Mouse (Mus musculus) adrenal gland, postnatal 25 days (tissue): ENCODE data around the gene Fh1. TPM values are rescaled to one million over a fixed set of nuclear protein-coding genes. Genes with fewer than 3 reads are reported as not detected.

Experiments
- DNase-seq: peaks from one replicate; pipeline ENCODE4 v3.0.0; 2021; ENCODE audit warnings: mixed read lengths
- total RNA-seq: library from RNA; stranded (reverse); gene quantifications from 2 replicates; pipeline ENCODE4 v1.2.3, GENCODE M21; 2021

Gene Fh1
- total RNA-seq, 1 experiment from 2014 or later, result 184 TPM

DNA sequence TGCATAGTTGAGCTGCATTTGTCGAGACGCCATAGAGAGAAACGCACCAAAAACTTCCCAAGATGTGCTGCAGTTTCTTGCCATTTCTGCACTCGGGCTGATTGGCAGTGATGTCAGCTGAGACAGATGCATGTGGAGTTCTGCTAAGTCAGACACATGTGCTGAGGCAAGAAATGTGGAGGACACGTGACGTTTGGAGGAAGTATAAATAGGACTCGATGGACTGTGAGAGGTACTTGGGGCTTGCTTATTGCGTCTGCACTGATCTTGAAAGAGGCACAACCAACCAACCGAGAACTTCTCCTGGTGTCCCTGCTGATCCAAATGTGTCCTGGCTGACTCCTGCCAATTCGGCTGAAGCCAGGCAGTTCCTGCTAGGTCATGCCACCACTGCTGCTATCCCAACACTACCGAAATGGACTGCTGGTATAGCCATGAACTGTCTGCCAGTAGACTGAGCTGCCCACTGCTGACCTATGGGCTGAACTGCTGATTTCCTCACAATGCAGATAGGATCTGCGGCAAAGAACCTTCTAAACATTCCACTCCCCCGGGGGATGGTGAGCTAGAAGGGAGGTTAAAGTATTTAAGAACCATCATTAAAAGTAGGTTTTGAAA lies 5.5 kb downstream of the Fh1 start, which contains the start of gene Kmo:
Kmo (plus strand) TSS at position 568 of the 618 bp plus-strand sequence.
- DNase-seq, result no peak

DNA sequence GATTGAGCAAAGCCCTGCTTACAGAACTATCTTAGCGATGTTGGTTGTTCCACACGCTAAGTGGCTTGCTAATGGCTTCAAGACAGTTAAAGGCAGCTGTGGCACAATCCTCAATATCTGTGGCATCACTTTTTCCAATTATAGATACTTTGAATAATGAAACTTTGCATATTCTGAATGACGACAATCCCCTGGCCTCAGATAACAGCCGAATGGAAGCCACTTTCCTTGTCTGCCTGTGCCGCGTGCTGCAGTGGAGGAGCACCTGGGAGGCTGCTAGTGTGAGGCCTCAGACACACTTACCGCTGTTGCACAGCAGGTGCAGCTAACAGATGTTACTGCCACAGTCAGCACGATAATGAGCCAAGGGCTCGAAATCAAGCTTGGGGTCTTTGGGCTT lies 10.4 kb downstream of the Fh1 start:
- no peak for DNase-seq

DNA sequence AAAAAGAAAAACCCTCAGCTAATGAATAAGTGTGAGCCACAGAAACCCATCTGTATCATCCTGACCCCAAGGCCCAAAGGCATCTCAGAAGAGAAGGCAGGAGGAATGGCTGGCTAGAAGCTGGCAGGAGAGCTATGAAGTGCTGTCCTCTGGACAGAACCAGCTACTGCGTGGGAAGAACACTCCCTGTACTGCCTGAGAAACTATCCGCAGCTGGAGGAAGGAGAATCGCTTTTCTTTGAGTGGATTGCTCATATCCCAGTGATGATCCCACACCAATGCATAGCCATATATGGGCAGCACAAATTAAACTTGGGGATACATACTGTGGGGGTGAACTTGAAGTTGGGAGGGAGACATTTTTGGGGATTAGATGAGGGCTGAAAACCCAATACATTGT lies 16.7 kb downstream of the Fh1 start:
- no peak for DNase-seq

DNA sequence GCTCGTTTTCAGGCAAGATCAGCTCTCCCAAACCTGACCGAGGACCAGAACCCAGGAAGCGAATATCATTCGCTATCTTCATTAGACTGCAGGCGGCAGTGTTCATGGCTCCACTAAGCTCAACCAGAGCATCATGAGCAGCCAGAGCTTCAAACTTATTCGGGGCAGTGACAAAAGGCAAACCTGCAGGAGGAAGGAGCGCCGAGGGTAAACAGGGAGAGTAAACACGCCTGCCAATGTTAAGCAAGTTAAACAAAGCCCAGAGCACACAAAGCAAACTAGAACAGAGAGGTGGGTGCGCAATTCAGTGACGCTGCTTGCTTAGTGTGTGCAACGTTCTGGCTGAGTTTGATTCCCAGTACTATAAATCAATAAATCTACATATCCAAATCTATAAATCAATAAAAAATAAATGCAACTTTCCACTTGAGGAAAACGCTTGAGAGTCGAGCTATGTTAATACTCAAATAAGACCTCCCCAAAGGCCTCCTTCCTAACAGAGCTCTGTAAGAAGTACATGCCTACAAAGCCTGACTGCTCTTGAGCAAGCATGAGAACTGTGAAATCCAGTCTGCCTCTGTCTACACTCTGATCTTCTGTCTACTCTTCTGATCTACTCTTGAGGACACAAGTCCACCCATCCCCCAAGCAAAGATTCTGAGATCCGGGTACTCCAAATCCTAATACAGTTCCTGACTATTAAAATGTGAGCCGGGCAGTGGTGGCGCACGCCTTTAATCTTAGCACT lies 17.4 kb downstream of the Fh1 start:
- no peak for DNase-seq

DNA sequence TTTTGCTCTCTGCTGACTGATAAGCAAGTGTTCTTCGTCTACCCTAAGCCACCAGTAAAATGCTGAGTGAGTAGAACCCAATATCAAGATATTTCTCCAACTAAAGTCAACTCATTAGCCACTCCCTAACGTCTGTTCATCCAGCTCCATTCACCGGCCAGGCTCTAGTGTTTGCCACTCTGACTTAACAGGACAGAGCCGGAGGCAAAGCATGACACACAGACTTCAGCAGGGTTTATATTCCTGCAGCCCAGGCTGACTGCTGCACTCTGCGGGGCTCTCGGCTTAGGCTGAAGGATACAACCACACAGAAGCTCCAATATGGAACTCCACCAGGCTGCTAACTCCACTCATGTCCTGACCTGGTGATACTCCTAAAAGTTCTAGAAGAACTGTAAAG lies 18.1 kb downstream of the Fh1 start:
- DNase-seq, result no peak

DNA sequence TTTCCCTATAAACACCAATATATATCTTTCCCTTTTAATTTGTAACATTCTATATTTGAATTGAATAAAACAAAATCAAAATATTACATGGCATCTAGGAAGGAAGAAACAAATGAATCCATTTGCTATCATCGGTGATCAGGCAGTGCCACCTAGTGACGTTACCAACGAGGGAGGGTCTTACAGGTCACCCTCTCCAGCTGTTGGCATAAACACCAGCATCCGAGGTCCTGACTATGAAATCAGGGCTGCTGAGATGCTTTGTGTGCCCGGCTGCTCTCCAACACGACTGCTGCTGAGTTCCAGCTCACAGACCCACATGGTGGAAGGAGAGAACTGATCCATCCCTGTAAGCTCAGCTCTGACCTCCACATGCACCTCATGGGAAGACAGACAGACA lies 22.0 kb downstream of the Fh1 start:
- DNase-seq, result no peak

DNA sequence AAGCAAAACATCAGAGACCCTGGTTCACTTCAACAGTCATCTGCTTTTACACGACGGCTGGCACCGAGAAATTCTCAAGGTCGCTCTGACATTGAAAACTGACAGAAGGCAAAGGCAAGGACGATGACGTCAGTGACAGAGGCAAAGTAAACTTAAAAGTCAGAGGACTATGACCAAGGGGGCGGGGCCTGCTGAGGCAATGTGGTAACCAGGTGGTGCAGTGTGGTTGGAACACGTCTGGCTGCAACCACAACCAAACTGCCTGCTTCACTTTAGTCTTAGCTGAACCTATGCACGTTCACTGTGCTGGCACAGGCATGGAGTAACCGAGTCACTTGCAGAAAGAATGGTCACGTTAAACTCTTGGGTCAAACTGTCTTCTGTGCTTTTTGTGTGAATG lies 23.2 kb downstream of the Fh1 start:
- DNase-seq, result peak; percentile 48

DNA sequence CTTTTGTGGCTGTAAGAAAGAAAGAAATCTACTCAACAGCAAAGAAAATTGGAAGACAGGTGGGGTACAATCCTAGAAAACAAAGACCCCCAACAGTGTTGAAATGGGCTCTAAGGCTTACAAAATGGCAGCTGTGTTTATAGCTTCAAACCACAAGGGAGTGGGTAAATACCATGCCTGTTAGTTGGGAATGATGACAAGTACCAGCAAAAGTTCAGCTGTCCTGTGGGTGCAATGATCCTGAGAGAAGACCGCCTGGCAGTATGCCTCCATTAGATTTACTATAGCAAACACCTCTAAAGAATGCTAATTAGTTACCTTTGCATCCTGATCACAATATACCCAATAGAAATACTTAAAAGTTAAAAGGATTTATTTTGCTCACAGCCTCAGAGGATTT lies 32.6 kb downstream of the Fh1 start:
- DNase-seq, result no peak

DNA sequence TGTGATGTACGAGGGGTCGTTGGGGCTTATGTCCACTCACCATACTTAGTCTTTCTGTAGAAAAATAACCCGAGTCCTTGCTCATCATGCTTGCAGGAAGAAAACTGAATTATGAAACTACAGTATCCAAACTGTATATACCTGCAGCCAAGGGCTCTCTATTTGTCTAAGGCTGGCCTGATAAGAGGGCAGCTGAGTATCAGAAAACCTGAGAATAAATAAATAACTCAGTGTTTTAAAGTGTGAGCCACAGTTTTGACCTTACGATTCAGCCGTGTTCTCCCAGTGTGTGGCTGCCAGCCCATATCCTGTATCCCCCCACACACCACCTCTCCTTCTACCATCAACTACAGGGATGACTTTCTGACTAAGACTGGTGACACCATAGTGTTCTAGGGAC lies 38.8 kb downstream of the Fh1 start:
- no peak for DNase-seq

DNA sequence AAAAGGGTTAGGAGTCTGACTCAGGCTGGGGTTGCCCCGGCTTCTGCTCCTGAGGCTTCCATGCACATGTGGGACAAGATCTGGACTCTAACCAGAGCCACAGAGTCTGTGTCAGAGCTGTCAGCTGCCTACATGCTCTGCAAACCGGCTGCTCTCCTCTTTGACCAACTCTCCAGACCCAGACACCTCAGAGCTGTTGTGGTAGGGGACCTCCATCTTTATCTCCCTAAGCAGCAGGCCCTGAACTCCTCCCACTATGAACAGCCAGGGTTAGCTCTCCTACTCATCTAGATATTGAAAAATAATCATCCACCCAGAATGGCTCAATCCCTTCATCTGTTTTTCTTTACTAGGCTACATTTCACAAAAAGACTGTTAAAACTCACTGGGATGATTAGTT lies 40.2 kb downstream of the Fh1 start:
- DNase-seq, result no peak

DNA sequence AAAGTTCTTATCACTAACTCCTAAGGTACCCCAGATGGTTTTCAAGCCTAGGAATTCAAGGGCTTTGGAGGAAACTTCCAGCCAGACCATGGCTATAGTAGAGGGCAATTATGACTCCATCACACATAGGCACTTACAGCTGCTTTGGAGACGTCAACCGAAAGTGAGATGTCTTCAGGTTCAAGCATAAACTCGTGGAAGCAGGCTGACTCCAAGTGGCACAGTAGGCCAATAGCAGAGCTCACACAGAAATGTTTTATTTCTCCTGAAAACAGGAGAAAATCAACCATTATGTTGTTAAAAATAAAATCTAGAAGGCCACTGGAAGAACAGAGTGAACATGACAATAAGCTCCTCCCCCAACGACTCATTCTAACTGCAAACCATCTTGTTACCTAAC lies 42.6 kb downstream of the Fh1 start:
- DNase-seq, result no peak

DNA sequence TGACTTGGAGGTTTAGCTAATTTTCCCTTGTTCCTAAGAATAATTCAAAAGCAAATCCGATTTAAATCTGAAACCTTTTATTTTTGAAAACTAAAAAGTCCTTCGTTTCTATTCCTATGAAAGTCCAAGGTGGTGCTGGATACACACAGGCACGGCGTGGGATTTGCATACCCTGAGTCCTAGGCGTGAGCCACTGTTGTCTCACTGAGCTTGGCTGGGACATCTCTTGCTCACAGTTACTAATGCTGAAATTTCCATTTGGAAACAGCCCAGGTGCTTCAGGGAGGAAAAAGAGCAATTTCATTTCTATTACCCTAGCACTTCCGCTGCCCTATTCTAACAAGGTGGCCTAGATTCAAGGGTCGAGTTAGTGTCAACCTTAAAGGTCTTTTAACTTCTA lies 45.1 kb downstream of the Fh1 start:
- DNase-seq, result no peak

DNA sequence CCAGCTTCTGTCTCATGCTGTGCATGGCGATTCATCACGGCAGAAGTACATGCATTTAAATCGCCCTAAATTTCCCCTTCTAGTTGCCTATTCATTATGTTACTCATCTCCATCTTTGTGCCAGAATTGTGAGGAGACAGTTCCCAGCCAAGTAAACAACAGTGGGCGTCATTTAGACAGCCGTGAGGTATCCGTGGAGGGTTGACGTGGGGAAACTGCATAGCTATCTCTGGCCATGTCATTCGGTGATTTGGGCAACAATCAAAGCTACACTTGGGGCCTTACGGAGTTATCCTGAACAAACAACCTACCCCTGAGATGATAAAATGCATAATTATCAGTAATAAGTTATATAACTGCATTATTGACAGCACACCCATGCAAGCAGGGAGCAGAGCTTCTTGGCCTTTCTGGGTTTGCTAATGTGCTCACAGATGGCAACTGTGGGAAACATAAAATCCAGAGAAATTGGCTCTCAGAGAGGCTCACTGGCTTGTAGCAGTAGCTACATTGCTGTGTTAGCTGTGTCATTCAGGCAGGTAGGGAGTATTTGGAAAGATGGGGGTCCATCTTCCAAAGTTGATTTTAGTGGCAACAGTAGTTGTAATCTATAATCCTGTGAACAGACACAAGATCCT lies 45.7 kb downstream of the Fh1 start:
- no peak for DNase-seq

DNA sequence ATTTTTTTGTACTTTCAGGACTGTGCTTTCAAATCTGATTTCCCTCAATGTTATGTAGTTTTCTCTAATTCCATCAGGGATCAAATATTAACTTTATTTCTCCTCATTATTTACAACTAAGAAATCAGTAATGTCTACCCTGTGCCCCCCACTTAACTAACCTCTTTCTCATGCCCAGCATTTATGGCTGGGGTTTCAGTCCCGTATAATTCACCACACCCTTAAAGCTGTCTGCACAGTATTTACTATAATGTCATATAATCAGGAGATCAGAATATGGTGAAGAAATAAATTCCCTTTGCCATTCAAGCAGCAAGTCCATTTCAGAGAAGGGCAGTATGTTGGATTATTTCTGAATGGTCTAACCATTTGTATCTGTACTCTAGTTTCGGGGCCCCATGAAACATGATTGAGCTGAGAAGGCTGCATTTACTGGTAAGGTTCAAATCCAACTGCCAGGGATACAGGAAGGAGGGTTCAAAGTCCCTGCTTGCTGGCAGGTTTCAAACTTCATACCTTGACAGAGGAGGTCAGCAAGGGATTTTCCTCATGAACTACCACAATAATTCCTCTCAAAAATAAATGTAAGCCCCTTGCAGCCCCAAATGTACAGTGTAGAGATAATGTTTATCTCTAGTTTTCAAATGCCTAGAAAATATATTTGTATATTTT lies 46.9 kb downstream of the Fh1 start:
- no peak for DNase-seq

DNA sequence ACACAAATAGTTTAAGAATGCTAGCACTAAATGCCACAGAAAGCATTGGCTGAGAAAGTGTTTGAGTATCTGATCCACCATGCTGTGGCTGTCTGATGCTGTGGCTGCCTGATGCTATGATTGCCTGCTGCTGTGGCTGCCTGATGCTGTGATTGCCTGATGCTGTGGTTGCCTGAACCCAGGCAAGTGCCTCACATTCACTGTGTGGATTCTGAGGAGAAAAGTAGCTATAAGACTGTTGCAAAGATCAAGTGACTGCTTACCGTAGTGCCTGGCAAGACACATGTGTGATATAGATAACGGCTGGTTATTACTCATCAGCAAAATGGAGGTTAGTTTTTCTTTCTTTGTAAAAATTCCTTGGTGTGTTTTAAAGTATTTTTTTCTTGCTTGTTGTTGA lies 51.3 kb downstream of the Fh1 start:
- DNase-seq, result no peak

DNA sequence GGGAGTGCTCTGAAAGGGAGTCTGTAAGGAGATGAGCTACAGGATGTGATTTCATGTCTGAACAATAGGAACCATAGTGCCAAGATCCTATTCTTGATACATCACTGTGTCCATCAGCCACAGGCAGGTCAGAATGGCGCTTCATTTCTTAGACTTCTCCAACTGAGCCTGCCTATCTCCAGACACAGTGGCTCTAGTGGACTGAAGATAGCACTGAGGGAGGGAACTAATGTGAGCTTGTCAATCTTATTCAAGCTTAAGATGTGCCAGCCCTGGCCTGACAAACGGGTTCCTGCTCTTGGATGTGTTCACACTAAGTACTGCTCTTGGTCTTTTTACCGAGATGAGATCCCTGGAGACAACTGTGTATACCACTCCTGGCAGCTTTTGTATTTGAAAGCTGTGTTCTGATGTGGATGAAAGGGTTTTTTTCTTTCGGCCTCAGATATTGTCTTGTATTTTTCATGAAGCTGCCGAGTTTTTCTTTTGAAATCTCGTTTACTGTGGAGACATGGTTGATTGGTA lies 59.8 kb downstream of the Fh1 start:
- no peak for DNase-seq

DNA sequence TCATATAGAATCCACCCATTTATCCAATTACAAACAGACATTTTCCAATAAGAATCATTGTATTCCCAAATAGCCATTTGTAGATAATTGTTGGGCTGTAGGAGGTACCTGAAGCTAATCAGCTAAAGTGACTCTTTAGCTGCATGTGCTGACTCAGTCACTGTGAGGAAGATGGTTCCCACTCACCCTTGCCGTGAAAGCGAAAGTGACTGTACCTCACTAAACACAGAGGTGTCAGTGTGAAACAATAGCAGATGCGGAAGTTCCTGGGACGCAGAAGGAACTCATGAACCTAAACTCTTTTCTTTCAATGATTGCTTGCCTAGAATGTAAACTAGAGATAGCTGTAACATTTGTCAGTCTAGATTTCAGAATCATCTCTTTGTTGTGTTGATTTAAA lies 61.1 kb downstream of the Fh1 start:
- DNase-seq, result no peak

DNA sequence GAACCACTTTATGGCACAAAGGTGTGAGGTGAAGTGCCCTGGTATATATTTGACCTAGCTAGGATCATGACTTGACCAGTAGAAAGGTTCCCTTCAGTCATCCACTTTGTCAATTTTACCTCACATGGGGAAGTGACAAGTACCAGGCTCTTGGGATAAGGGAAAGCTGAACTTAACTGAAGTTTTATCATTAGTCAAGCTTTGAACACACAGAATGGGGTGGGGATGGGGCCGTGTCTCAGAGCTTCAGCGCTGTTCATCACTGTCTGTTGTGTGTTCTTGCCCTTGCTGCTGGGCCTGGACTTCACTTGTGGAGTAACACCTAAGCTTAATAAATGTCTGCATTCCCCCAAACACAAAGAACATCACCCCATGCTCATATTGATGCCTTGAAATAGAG lies 63.1 kb downstream of the Fh1 start:
- DNase-seq, result no peak

DNA sequence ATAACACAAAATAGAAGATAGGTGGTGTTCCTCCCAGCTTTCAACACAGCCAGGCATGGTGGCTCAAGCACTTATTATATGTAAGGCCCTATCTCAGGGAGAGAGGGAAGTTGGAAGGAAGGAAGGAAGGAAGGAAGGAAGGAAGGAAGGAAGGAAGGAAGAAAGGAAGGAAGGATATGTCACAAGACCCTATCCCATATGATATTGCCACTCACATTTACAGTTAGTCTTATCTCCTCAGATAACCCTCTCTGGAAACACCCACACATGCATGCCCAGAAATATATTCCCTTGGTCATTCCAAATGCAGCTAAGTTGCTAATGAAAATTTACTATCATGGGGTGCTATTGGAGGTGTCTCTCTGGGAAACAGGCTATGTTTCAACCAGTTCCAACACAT lies 63.6 kb downstream of the Fh1 start:
- DNase-seq, result no peak

DNA sequence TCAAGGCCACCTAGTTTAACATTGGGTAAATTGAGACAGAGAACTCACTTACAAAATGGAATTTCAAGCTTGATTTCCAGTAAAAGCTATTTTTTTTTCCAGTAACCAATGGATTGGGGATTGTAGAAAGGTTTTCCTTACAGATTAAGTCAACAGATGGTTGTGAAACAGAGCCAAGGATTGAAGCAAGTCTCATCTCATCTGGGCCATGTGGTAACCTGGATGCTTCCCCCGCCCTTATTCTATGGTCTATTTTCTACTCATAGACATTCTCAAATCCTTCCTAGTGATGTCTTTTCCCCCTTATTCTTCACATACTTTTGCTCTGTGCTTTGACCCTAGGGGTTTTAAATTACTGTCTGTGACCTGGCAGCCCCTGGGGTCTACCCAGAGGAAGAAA lies 70.8 kb downstream of the Fh1 start:
- no peak for DNase-seq

DNA sequence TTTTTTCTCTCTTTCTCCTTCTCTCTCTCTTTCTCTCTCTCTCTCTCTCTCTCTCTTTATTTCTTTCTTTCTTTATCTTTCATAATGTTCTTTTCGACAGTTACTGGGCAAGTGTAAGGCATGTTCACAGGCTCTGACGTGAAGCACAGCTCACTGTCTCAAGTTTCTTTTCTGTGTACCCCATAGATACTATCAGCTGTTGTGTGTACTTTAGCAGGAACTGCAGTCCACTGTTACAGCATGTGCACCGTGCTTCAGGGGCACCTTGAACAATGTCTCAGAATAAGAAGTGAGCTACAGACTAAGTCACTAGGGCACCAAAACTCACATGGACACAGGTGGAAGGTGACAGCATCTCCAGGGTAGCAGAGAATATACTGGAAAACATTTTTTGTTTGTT lies 73.0 kb downstream of the Fh1 start:
- no peak for DNase-seq

DNA sequence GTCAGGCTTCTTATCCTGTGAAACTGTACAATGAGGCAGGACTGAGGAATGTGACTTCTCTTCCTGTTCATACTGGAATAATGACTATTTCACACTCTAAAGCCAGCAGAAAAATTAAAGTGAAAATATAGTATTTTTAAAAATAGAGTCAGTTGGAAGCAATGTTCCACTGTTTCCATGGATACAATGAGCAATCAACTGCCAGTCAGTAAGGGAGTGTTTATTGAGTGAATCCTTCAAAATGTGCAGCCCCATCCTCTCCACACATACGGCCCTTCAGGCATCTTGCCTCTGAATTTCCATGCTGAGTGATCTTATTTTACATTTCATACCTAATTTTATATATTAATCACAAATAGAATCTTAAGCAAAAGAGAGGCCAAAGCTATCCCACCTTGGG lies 74.8 kb downstream of the Fh1 start:
- DNase-seq, result no peak
